Mouse (Mus musculus) olfactory bulb, adult 2 months (tissue): ENCODE data around the gene Abhd17b.

Experiments
- CTCF ChIP-seq: fragments of 200-500 bp; IDR thresholded peaks from 2 replicates; pipeline ENCODE4 v1.5.1; 2012; ENCODE audit warnings: low read depth, mild to moderate bottlenecking, low read length, moderate library complexity; ENCODE audit not compliant: insufficient read depth
- POLR2A ChIP-seq: fragments of 200-500 bp; IDR thresholded peaks from 2 replicates; pipeline ENCODE4 v1.6.1; 2012; ENCODE audit warnings: mild to moderate bottlenecking, low read depth, low read length, moderate library complexity; ENCODE audit not compliant: insufficient read depth

- TF ChIP-seq CTCF = no peak
- TF ChIP-seq POLR2A = no peak
Measured at GRCm38 (mm10) chr19:21635406-21635805, 17.6 kb upstream of the Abhd17b start.
